In genomic region chr9:100616947-100617346, GRCm38 (mm10) we compare ENCODE assay signal across 8 mouse cellular contexts. TPM values are rescaled to one million over a fixed set of nuclear protein-coding genes. Genes with fewer than 3 reads are reported as not detected.
DNase-seq lines count a peak whose midpoint lies in the region; ATAC-seq and TF ChIP-seq lines count a peak whose summit lies in the region.

No protein-coding gene starts in this region.

- no peak overlapping the region for H3K9ac ChIP-seq in heart, embryonic 13.5 days
- H3K9ac ChIP-seq in intestine, postnatal 0 days (ENCODE audit: low read depth, low read length), result no peak overlapping the region
- no peak overlapping the region for H3K9ac ChIP-seq in midbrain, embryonic 14.5 days (replicated peaks; ENCODE audit: low read length)

- WGBS in heart, embryonic 13.5 days, result 48% methylated on average over 11 of the region's 11 CpGs
- WGBS in intestine, postnatal 0 days, result 30% methylated on average over 11 of the region's 11 CpGs
- 19% methylated on average over 11 of the region's 11 CpGs for WGBS in midbrain, embryonic 14.5 days

- no peak overlapping the region for H3K4me3 ChIP-seq in heart, embryonic 13.5 days
- H3K4me3 ChIP-seq in intestine, postnatal 0 days (ENCODE audit: low read depth, low read length), result no peak overlapping the region
- no peak overlapping the region for H3K4me3 ChIP-seq in midbrain, embryonic 14.5 days (replicated peaks; ENCODE audit: low read depth, low read length)

- H3K36me3 ChIP-seq in heart, embryonic 13.5 days, result no peaks in the 10 kb centered on the region
- no peaks in the 10 kb centered on the region for H3K36me3 ChIP-seq in intestine, postnatal 0 days (ENCODE audit: control insufficient read depth, insufficient read depth)
- no peaks in the 10 kb centered on the region for H3K36me3 ChIP-seq in midbrain, embryonic 14.5 days (ENCODE audit: control insufficient read depth, insufficient read depth, low read length)

- H3K9me3 ChIP-seq in heart, embryonic 13.5 days, result no peaks in the 10 kb centered on the region
- H3K9me3 ChIP-seq in intestine, postnatal 0 days (ENCODE audit: control insufficient read depth), result no peaks in the 10 kb centered on the region
- H3K9me3 ChIP-seq in midbrain, embryonic 14.5 days (ENCODE audit: control insufficient read depth, low read length), result no peaks in the 10 kb centered on the region

- TF ChIP-seq CTCF in intestine, postnatal 0 days (IDR thresholded peaks at IDR 0.05; ENCODE audit: low read depth), result no peak

- peak overlapping the region; percentile 6 for H3K4me2 ChIP-seq in heart, embryonic 13.5 days
- H3K4me2 ChIP-seq in intestine, postnatal 0 days (replicated peaks; ENCODE audit: low read depth), result peak overlapping the region; percentile 30
- H3K4me2 ChIP-seq in midbrain, embryonic 14.5 days (ENCODE audit: low read length), result peak overlapping the region; percentile 33

- H3K27ac ChIP-seq in heart, embryonic 13.5 days (replicated peaks), result no peak overlapping the region
- H3K27ac ChIP-seq in intestine, postnatal 0 days (ENCODE audit: low read depth, low read length), result no peak overlapping the region
- H3K27ac ChIP-seq in midbrain, embryonic 14.5 days (replicated peaks; ENCODE audit: low read depth, low read length), result no peak overlapping the region; the same call in 1 of the 2 replicates

- H3K4me1 ChIP-seq in heart, embryonic 13.5 days, result peaks cover 8% of the 10 kb centered on the region; the same call in 1 of the 2 replicates
- H3K4me1 ChIP-seq in intestine, postnatal 0 days (replicated peaks; ENCODE audit: control insufficient read depth, insufficient read depth, low read length), result no peaks in the 10 kb centered on the region; the same call in 1 of the 2 replicates
- H3K4me1 ChIP-seq in midbrain, embryonic 14.5 days (ENCODE audit: control insufficient read depth, insufficient read depth, low read length), result peaks cover 14% of the 10 kb centered on the region; the same call in 1 of the 2 replicates

- no peaks in the 10 kb centered on the region for H3K27me3 ChIP-seq in heart, embryonic 13.5 days (replicated peaks)
- no peaks in the 10 kb centered on the region for H3K27me3 ChIP-seq in intestine, postnatal 0 days (replicated peaks; ENCODE audit: control insufficient read depth, insufficient read depth, low read length)
- H3K27me3 ChIP-seq in midbrain, embryonic 14.5 days (ENCODE audit: control insufficient read depth, insufficient read depth, low read length), result no peaks in the 10 kb centered on the region

- ATAC-seq in heart, embryonic 13.5 days (ENCODE audit: extremely low read depth, insufficient number of reproducible peaks, low FRiP score, low TSS enrichment), result no peak
- ATAC-seq in intestine, postnatal 0 days, result no peak
- no peak; the same call in 1 of the 2 replicates for ATAC-seq in midbrain, embryonic 14.5 days (ENCODE audit: low FRiP score, low TSS enrichment)
- no peak for ATAC-seq in monocyte, adult 5-6 weeks (replicated peaks; ENCODE audit: insufficient number of reproducible peaks, low FRiP score, low TSS enrichment, poor library complexity, severe bottlenecking)

- no peak for DNase-seq in heart, adult 8-10 months (ENCODE audit: low spot score)
- peak; percentile 41 to 43 for DNase-seq in adrenal gland, adult 18-20 months (ENCODE audit: low spot score in 2 of 2)
- peak; percentile 73 to 78 for DNase-seq in cerebellum, postnatal 10 days
- peak; percentile 85 for DNase-seq in midbrain, embryonic 14.5 days
- no peak for DNase-seq in urinary bladder, postnatal 10 days (ENCODE audit: low spot score)

RNA-seq across cellular contexts. Expression of gene Stag1, which starts 19.3 kb away (rescaled TPM):
- polyA plus RNA-seq in heart, embryonic 13.5 days (2015; fragmentation: Nextera tagmentation; extraction: Ambion mirVana), result 23.1 and 25.7 TPM in 2 replicates
- total RNA-seq in heart, adult 8-10 months (2022), result 10 to 100 TPM; 20.8 to 31.7 (median 27.6) TPM
- total RNA-seq in adrenal gland, adult 18-20 months (2021), result 10 to 100 TPM; 31.4 to 33.8 TPM
- polyA plus RNA-seq in intestine, postnatal 0 days (2015; fragmentation: Nextera tagmentation; extraction: Ambion mirVana), result 24.6 and 28.5 TPM in 2 replicates
- 41.3 and 45.2 TPM in 2 replicates for polyA plus RNA-seq in midbrain, embryonic 14.5 days (2014; fragmentation: Nextera tagmentation; extraction: Ambion mirVana)
- total RNA-seq in monocyte, adult 5-6 weeks (2017), result 88.0 to 131 TPM (median 96.2 TPM) in 3 replicates

RNA-seq across cellular contexts. Expression of gene Slc35g2, which starts 46.1 kb away (rescaled TPM):
- 9.6 and 10.5 TPM in 2 replicates for polyA plus RNA-seq in heart, embryonic 13.5 days (2015; fragmentation: Nextera tagmentation; extraction: Ambion mirVana)
- total RNA-seq in heart, adult 8-10 months (2022), result 1 to 10 TPM; 2.8 to 4.0 (median 3.2) TPM
- total RNA-seq in adrenal gland, adult 18-20 months (2021), result 1 to 10 TPM; 7.8 to 9.6 TPM
- 3.1 and 3.2 TPM in 2 replicates for polyA plus RNA-seq in intestine, postnatal 0 days (2015; fragmentation: Nextera tagmentation; extraction: Ambion mirVana)
- 16.9 and 18.5 TPM in 2 replicates for polyA plus RNA-seq in midbrain, embryonic 14.5 days (2014; fragmentation: Nextera tagmentation; extraction: Ambion mirVana)
- total RNA-seq in monocyte, adult 5-6 weeks (2017), result not detected in 3 replicates

Comparison
In these comparisons a context has a peak if more than half of its experiments do, and no peak if none do; other contexts are left out.
1. DNase-seq: peak in adrenal gland, adult 18-20 months (2 of 2), cerebellum, postnatal 10 days (2 of 2) and midbrain, embryonic 14.5 days (single experiment); none in heart, adult 8-10 months (single experiment) and urinary bladder, postnatal 10 days (single experiment).
2. Peak in every context shown above with its lines, with median percentiles within 50 percentile points of each other: H3K4me2 ChIP-seq.